Mouse (Mus musculus) adrenal gland, adult (tissue): ENCODE measurements around the gene Fance.

ENCODE experiments used
- DNase-seq, 2 experiments: peaks; one replicate each; pipeline ENCODE4 v3.0.0; 2022 to 2023; ENCODE audit warnings: low spot score in 1 of 2; ENCODE audit not compliant: inconsistent age in 2 of 2

The Fance gene

GRCm38 (mm10) chr17:28313212-28313879, at the start of gene Fance:
Fance (plus strand) TSS chr17:28313519.
- peak; percentile 96 to 98 for DNase-seq

- no peak for DNase-seq
Observed at GRCm38 (mm10) chr17:28267251-28267650, 46.1 kb upstream of the Fance start.

- no peak for DNase-seq
Observed at GRCm38 (mm10) chr17:28270165-28270564, 43.2 kb upstream of the Fance start.

GRCm38 (mm10) chr17:28271537-28272266, 41.6 kb upstream of the Fance start:
- no peak for DNase-seq

- DNase-seq: peak; percentile 84
Observed at GRCm38 (mm10) chr17:28272281-28272680, 41.0 kb upstream of the Fance start.

- DNase-seq: no peak
Observed at GRCm38 (mm10) chr17:28272837-28273236, 40.5 kb upstream of the Fance start.

- peak in 1 of 2 experiments; percentile 68 for DNase-seq
Observed at GRCm38 (mm10) chr17:28274739-28275138, 38.6 kb upstream of the Fance start.

- DNase-seq: no peak
Observed at GRCm38 (mm10) chr17:28277226-28277625, 36.1 kb upstream of the Fance start.

GRCm38 (mm10) chr17:28277721-28278120, 35.6 kb upstream of the Fance start:
- DNase-seq: no peak

- no peak for DNase-seq
Observed at GRCm38 (mm10) chr17:28278156-28278555, 35.2 kb upstream of the Fance start.

GRCm38 (mm10) chr17:28279236-28279635, 34.1 kb upstream of the Fance start:
- DNase-seq: no peak

- DNase-seq: peak; percentile 93 to 96
Observed at GRCm38 (mm10) chr17:28279780-28280422, 33.4 kb upstream of the Fance start.

GRCm38 (mm10) chr17:28280423-28280800, 32.9 kb upstream of the Fance start:
- peak; percentile 84 to 92 for DNase-seq

- DNase-seq: no peak
Observed at GRCm38 (mm10) chr17:28280831-28281377, 32.4 kb upstream of the Fance start.

GRCm38 (mm10) chr17:28281866-28282441, 31.4 kb upstream of the Fance start:
- no peak for DNase-seq

- DNase-seq: no peak
Observed at GRCm38 (mm10) chr17:28283199-28283598, 30.1 kb upstream of the Fance start.

- no peak for DNase-seq
Observed at GRCm38 (mm10) chr17:28286133-28286532, 27.2 kb upstream of the Fance start.

- no peak for DNase-seq
Observed at GRCm38 (mm10) chr17:28286964-28287363, 26.4 kb upstream of the Fance start.

- DNase-seq: no peak
Observed at GRCm38 (mm10) chr17:28287578-28287977, 25.7 kb upstream of the Fance start.

GRCm38 (mm10) chr17:28287980-28288379, 25.3 kb upstream of the Fance start:
- no peak for DNase-seq

- peak; percentile 86 to 93 for DNase-seq
Observed at GRCm38 (mm10) chr17:28290262-28290661, 23.1 kb upstream of the Fance start.
